Mouse (Mus musculus) stomach, postnatal 0 days (tissue): ENCODE results near the gene Tent5b. TPM values are rescaled to one million over a fixed set of nuclear protein-coding genes. Genes with fewer than 3 reads are reported as not detected.
A peak's percentile ranks its signal among the peaks of the same experiment; 100 is the strongest.

Experiments
- ATAC-seq: fragments of 200-750 bp; cut with Nextera tagmentation; 2 replicates; pipeline ENCODE4 v1.8.0; 2017; ENCODE audit not compliant: low FRiP score, low TSS enrichment
- DNase-seq: peaks from one replicate; pipeline ENCODE4 v3.0.0-alpha.2; 2016; ENCODE audit warnings: low spot score
- H3K27ac ChIP-seq: fragments of 300-500 bp; sonication (generic); replicated peaks from 2 replicates; pipeline ENCODE4 v1.5.1; 2014; ENCODE audit warnings: mild to moderate bottlenecking, control low read depth
- H3K27me3 ChIP-seq: fragments of 300-500 bp; sonication (generic); 2 replicates; pipeline ENCODE4 v1.6.1; 2014; ENCODE audit warnings: low read length; ENCODE audit not compliant: control insufficient read depth, insufficient read depth
- H3K36me3 ChIP-seq: fragments of 300-500 bp; sonication (generic); 2 replicates; pipeline ENCODE4 v1.6.1; 2014; ENCODE audit warnings: low read length, mixed read lengths; ENCODE audit not compliant: control insufficient read depth, insufficient read depth
- H3K4me1 ChIP-seq: fragments of 300-500 bp; sonication (generic); replicated peaks from 2 replicates; pipeline ENCODE4 v1.6.1; 2014; ENCODE audit warnings: antibody characterized with exemption; ENCODE audit not compliant: control insufficient read depth, insufficient read depth
- H3K4me2 ChIP-seq: fragments of 300-500 bp; sonication (generic); replicated peaks from 2 replicates; pipeline ENCODE4 v1.6.1; 2014; ENCODE audit warnings: low read depth, mild to moderate bottlenecking, control low read depth, moderate library complexity
- H3K4me3 ChIP-seq: fragments of 300-500 bp; sonication (generic); 2 replicates; pipeline ENCODE4 v1.5.1; 2014; ENCODE audit warnings: low read depth, low read length, control low read depth
- H3K9ac ChIP-seq: fragments of 300-500 bp; sonication (generic); 2 replicates; pipeline ENCODE4 v1.6.1; 2014; ENCODE audit warnings: mild to moderate bottlenecking, low read length, control low read depth, mixed read lengths
- H3K9me3 ChIP-seq: fragments of 300-500 bp; sonication (generic); 2 replicates; pipeline ENCODE4 v1.6.1; 2016; ENCODE audit warnings: low read length; ENCODE audit not compliant: control insufficient read depth
- CTCF ChIP-seq: IDR thresholded peaks from 2 replicates; pipeline ENCODE4 v1.5.1; 2016; ENCODE audit warnings: antibody characterized with exemption, low read depth, mild to moderate bottlenecking, moderate library complexity
- EP300 ChIP-seq: optimal IDR thresholded peaks from 2 replicates; pipeline ENCODE3; 2016; ENCODE audit warnings: antibody characterized with exemption
- WGBS: fragments of 180-500 bp; shearing (Covaris S2); extraction: QIAGEN DNeasy Blood & Tissue Kit; methylation state at CpG from one replicate; pipeline ENCODE4 v1.1.7; 2014; 5-methylcytosine and 5-hydroxymethylcytosine counted together
- polyA plus RNA-seq: library from polyadenylated mRNA; unstranded; fragments of >200 nt; fragmentation: Nextera tagmentation; extraction: Ambion mirVana; gene quantifications from 2 replicates; pipeline ENCODE4 v1.2.1, GENCODE M21; 2015

The Tent5b gene
- polyA plus RNA-seq, 1 experiment from 2014 or later, result 34.0 TPM

- H3K27me3 ChIP-seq, result peaks cover 8% of the 10 kb centered on the region
- H3K36me3 ChIP-seq, result no peaks in the 10 kb centered on the region
- peak overlapping the region; percentile 97 for H3K4me2 ChIP-seq
- 0 out of 2 replicates have a peak overlapping the region, but pooled peaks have one; percentile 35 for H3K27ac ChIP-seq
- 3% methylated on average over 44 of the region's 70 CpGs for WGBS
- H3K9me3 ChIP-seq, result no peaks in the 10 kb centered on the region
- no peak for DNase-seq
- H3K9ac ChIP-seq, result peak overlapping the region; percentile 64
- peak overlapping the region; percentile 58 for H3K4me3 ChIP-seq
- peaks cover 3% of the 10 kb centered on the region; the same call in 1 of the 2 replicates for H3K4me1 ChIP-seq
- ATAC-seq, result peak; percentile 21; the same call in 1 of the 2 replicates
- TF ChIP-seq CTCF (no peak), EP300 (no peak)
Observed at GRCm38 (mm10) chr4:133497461-133498159, 17.7 kb downstream of the Tent5b start.

GRCm38 (mm10) chr4:133498160-133498724, 18.3 kb downstream of the Tent5b start, which contains the start of gene Trnp1:
Trnp1 (minus strand) TSS chr4:133498550.
- peak; percentile 80 for ATAC-seq

DNA sequence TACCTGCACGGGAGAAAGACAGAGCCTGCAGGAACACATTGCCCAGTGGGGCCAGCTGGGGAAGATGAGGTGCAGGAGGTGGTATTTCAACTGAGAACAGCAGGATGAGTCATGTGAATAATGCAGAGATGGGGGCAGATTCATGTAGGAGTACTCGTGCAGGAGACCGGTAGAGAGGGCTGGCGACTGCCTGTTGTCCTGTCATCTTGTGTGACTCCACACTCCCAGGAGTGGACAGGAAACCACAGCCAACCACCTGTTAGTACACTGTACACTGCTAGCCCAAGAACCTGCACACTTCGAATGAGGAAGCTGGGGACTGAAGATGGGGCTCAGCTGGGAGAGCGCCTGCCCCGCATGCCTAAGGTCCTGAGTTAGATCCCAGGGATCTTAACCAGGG, 21.6 kb downstream of the Tent5b start:
- H3K4me1 ChIP-seq, result no peaks in the 10 kb centered on the region; the same call in 1 of the 2 replicates
- 46% methylated on average over 7 of the region's 7 CpGs for WGBS
- peaks cover 8% of the 10 kb centered on the region for H3K27me3 ChIP-seq
- DNase-seq, result no peak
- H3K9ac ChIP-seq, result no peak overlapping the region
- ATAC-seq, result no peak
- no peak overlapping the region for H3K4me3 ChIP-seq
- no peaks in the 10 kb centered on the region for H3K36me3 ChIP-seq
- no peak for TF ChIP-seq EP300
- TF ChIP-seq CTCF, result no peak
- no peak overlapping the region for H3K4me2 ChIP-seq
- no peak overlapping the region for H3K27ac ChIP-seq
- H3K9me3 ChIP-seq, result no peaks in the 10 kb centered on the region

More at GRCm38 (mm10) chr4:133498160-133498724, 18.3 kb downstream of the Tent5b start, which contains the start of gene Trnp1:
- peak; percentile 84 for DNase-seq
- Histone ChIP-seq H3K4me1 (peaks cover 3% of the 10 kb centered on the region; the same call in 1 of the 2 replicates), H3K27me3 (peaks cover 8% of the 10 kb centered on the region), H3K9me3 (no peaks in the 10 kb centered on the region), H3K27ac (0 out of 2 replicates have a peak within 1 kb of the TSS, but pooled peaks have one; percentile 35), H3K36me3 (no peaks in the 10 kb centered on the region), H3K9ac (peak within 1 kb of the TSS; percentile 64), H3K4me3 (peak within 1 kb of the TSS; percentile 58), H3K4me2 (peak within 1 kb of the TSS; percentile 97)
- 1% methylated on average over 35 of the region's 53 CpGs for WGBS
- TF ChIP-seq EP300, result no peak
- TF ChIP-seq CTCF, result no peak

GRCm38 (mm10) chr4:133504300-133504699, 24.4 kb downstream of the Tent5b start:
- Histone ChIP-seq H3K36me3 (no peaks in the 10 kb centered on the region), H3K9ac (no peak overlapping the region), H3K4me1 (no peaks in the 10 kb centered on the region), H3K27ac (no peak overlapping the region), H3K9me3 (no peaks in the 10 kb centered on the region), H3K27me3 (peaks cover 8% of the 10 kb centered on the region), H3K4me3 (no peak overlapping the region), H3K4me2 (no peak overlapping the region)
- no peak for DNase-seq
- TF ChIP-seq CTCF (no peak), EP300 (no peak)
- no peak for ATAC-seq
- 46% methylated on average over 5 of the region's 5 CpGs for WGBS

- Histone ChIP-seq H3K9me3 (no peaks in the 10 kb centered on the region), H3K36me3 (no peaks in the 10 kb centered on the region), H3K4me3 (no peak overlapping the region), H3K4me1 (no peaks in the 10 kb centered on the region), H3K9ac (no peak overlapping the region), H3K27ac (no peak overlapping the region), H3K27me3 (peaks cover 6% of the 10 kb centered on the region), H3K4me2 (no peak overlapping the region)
- TF ChIP-seq CTCF (no peak), EP300 (no peak)
- ATAC-seq (no peak), DNase-seq (no peak)
- 46% methylated on average over 9 of the region's 9 CpGs for WGBS
Observed at GRCm38 (mm10) chr4:133504755-133505485, 25.0 kb downstream of the Tent5b start.
